Mouse (Mus musculus): ENCODE data around the gene Tex19.2.

Gene Tex19.2

DNA sequence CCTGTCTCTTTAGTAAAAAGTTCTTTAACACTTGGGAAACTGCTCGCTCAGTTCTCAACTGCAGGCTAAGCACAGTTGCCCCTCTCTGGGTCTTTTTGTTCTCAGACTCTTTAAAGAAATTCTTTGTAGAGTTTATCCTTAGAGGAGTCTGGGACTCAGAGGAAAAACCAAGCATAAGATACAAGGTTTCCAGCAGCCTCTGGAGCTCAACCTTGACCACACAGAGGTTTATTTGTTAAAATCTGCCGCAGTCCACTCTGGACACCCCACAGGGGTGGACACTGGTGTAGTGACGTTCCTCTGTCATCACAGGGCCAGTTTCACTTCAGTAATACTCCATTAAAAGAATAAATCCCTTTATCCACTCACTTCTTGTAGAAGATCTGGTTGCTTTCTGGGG, at the start of gene Tex19.2:
Gene Tex19.2 (minus strand): TSS at position 101 of the 400 bp plus-strand sequence.
- DNase-seq (ENCODE audit: low spot score) = no peak

DNA sequence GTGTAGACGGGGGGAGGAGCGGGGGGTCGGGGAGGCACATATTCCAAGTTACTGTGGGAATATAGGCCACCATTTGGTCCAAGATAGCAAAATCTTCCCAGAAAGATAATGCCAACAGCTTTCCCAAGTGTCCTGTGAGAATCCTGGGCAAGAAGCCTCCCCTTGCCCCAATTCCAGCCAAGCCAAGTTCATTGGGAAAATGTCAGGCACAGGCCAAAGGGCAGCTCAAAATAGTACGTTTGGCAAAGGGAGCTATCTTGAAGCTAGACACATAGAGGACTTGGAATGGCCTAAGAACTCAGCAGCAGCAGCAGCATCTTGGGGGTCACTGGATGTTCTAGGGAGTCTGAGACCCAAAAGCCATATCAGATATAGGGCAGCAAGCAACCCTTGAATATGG, 45.3 kb upstream of the Tex19.2 start:
- no peak for DNase-seq (ENCODE audit: low spot score)

GRCm38 (mm10) chr11:121160636-121161346, 42.3 kb upstream of the Tex19.2 start:
- no peak for DNase-seq (ENCODE audit: low spot score)

DNA sequence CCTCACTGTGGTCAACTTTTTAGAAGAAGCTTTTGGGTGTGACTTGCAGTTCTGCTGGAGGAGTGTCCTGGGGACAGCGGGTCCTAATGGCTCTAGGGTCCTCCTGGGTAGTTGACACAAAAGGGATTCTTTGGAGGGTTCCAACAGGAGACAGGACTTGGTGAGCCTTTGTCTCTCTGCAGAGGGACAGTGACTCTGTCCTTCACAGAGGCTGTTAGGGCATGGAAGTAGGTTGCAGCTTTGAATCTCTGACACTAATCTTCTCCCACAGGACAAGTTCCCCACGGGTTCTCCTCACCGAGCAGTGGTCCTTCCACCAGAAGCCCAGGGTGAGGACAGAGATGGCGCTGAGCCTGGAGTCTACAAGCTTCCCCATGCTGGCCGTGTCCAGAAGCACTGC, 41.5 kb upstream of the Tex19.2 start, which contains the start of gene Uts2r:
Gene Uts2r (plus strand): TSS at position 301 of the 400 bp plus-strand sequence.
- DNase-seq (ENCODE audit: low spot score) = no peak

DNA sequence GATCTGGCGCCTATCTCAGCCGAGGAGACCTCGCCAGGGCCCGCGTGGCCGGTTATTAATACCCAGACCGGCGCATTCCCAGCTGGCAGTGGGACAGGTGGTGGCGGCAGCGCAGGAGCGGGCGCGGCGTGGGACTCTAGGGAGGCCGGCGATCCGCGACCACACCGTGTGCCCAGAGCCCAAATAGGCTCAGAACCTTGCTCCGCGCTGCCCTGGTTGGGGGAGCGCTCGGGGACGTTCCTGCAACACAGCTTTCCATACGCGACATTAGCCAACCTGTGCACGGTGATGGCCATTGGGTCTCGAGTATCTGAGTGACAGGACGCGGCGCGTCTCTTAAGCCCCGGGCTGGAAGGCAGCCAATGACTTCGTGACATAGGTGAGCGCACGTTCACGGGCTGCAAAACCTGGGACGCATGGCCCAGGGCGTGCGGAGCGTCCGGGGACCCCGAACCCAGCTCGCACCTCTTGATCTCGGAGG, 38.0 kb upstream of the Tex19.2 start:
- DNase-seq (ENCODE audit: low spot score) = peak; percentile 50

DNA sequence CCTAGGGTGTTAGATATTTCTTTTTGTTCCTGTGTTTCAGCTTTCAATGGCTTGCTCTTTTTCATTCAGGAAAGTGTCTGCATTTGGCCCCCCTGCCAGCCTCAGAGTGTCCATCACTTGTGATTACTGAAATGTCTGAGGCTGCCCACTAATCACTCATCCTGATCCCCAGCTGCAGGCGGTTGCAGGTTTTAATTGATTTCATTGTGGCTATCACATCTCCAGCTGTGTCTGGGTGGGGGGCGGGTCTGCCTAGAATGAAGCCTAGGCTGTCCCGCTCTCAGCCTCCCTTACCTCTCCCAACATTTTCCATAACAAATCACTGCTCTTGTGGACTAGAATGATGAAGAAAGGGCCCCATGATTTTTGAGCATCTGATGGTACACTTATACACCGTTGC, 35.7 kb upstream of the Tex19.2 start:
- DNase-seq (ENCODE audit: low spot score) = no peak

GRCm38 (mm10) chr11:121148193-121148592, 29.7 kb upstream of the Tex19.2 start:
- DNase-seq (ENCODE audit: low spot score) = no peak

GRCm38 (mm10) chr11:121145865-121146264, 27.4 kb upstream of the Tex19.2 start, which contains the start of gene Tex19.1:
Gene Tex19.1, plus strand, starts transcription at chr11:121146143.
- no peak for DNase-seq (ENCODE audit: low spot score)

DNA sequence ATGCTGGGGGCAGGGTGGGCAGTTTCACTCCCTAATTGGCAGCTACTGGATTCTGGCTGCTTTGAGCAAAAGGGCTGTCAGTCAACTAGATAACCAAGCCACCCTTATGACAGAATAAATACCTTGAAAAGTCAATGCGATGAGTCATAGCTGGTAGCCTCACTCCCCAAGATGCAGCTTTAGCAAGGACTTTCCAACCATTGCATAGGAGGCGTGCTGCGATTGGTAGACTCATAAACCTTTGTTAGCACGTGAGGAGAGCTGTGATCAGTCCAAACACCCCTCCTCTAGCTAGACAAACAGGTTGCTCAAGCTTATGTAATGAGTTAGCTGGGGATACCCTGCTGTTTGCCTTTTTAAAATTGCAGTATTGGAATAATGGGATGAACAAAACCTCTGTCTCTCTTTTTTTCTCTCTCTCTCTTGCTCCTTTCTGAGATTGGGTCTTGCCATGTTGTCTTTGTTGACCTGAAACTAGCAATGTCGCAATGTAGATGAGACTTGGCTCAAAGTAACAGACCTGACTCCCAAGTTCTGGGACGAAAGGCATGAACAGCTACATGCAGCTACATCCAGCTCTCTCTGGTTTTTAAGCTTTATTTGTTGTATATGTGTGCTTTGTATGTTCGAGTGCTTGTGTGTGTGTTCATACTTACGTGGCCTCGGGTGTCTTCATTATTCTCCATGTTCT, 25.0 kb upstream of the Tex19.2 start:
- no peak for DNase-seq (ENCODE audit: low spot score)

- DNase-seq (ENCODE audit: low spot score) = no peak
These were observed 20.3 kb upstream of the Tex19.2 start for GRCm38 (mm10) chr11:121138732-121139131.

GRCm38 (mm10) chr11:121137682-121138081, 19.2 kb upstream of the Tex19.2 start:
- no peak for DNase-seq (ENCODE audit: low spot score)

GRCm38 (mm10) chr11:121134600-121134999, 16.1 kb upstream of the Tex19.2 start:
- no peak for DNase-seq (ENCODE audit: low spot score)

DNA sequence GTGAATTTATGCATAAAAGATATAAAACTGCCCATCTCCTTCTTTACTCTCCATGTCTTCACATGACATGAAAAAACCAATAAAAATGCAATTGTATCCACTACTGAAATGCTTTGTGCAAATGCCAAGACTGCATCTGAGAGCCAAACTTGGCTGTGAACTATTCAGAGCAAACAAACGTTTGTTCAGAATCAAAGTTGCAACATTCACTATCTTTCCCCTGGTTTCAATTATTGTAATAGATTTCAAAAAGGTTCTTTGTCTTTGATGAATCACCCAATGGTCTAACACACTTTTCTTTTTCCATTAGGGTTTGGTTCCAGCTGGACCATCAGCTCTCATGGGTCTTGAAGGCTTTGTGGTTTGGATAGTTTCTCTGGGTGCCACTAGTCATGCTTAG, 11.1 kb upstream of the Tex19.2 start:
- no peak for DNase-seq (ENCODE audit: low spot score)

- DNase-seq (ENCODE audit: low spot score) = no peak
These were observed 9.0 kb upstream of the Tex19.2 start for GRCm38 (mm10) chr11:121127441-121127840.

DNA sequence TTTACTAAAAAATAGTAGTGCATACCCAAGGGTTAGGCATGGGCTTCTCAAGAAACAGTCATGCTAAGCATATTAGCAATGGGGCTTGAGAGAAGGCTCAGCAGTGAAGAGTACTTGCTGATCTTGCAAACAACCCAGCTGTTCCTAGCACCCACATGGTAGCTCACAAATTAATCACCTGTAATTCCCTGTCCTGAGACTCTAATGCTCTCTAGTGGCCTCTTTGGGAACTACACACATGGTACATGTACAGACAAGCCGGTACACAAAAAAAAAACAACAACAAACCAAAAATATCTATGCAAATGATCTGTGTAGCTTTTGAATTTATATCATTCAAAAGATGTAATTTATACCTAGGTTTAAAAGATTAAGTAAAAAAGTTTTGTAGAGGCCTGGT, 7.9 kb upstream of the Tex19.2 start:
- peak; percentile 16 for DNase-seq (ENCODE audit: low spot score)

DNA sequence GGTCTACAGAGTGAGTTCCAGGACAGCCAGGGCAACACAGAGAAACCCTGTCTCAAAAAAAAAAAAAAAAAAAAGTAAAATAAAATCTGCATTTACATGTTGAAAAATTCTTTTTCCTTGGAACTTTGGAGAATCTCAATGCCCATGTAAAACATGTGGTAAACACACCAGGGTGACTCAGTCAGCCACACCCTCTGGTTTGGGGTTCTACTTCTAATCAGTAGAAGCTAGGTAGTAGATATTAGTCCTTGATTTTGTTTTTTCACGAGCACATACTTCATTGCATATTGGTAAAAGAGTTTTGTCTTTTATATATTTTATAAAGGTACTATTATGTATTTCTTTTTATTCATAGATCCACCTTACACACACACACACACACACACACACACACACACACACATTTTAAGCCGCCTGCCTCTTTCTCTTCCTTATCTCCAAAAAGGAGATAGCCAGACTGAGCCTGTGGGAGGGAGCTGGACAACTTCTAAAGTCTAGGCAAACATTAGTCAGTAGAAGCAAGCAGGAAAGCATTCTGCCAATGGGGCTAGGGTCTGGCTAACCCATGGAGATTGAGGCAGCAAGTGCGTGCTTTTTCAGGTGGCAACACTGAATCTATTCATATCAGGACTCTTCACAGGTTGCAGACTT, 7.2 kb upstream of the Tex19.2 start:
- DNase-seq (ENCODE audit: low spot score) = no peak

- no peak for DNase-seq (ENCODE audit: low spot score)
These were observed 5.0 kb upstream of the Tex19.2 start for GRCm38 (mm10) chr11:121123438-121123837.

GRCm38 (mm10) chr11:121122024-121122670, 3.7 kb upstream of the Tex19.2 start:
- no peak for DNase-seq (ENCODE audit: low spot score)

DNA sequence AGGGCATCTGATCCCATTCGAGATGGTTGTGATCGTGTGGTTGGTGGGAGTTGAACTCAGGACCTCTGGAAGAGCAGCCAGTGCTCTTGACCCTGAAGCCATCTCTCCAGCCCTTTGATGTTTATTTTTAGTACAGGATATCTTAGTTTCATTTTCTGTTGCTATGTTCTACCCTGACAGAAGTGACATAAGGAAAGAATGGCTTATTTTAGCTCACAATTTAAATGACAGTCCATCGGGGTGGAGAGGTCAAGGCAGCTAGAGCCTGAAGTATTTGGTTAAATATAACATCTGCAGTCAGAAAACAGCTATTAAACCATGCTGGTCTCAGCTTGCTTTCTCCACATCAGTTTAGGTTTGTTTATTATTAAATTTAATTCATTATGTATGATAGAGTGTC, 2.7 kb upstream of the Tex19.2 start:
- no peak for DNase-seq (ENCODE audit: low spot score)

DNA sequence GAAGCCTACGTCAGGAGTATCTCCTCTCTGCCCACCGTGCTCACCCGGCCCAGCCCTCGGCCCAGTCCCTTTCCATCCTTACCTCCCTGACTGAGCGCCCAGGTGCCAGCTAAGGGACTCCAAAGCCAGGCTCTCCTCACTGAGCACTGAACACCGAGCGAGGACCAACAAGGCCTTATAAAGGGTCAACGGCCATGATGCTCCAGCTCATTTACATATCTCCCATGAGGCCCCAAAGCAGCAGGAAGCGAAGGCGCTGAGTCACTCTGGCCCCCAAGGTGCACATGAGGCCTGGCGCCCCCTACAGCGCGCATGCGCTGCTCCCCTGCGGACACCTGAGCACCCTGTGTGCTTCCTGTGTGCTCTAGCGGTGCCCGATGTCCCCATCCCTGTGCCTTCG, 371 bp downstream of the Tex19.2 start:
- DNase-seq (ENCODE audit: low spot score) = no peak

- no peak for DNase-seq (ENCODE audit: low spot score)
These were observed 6.2 kb downstream of the Tex19.2 start for GRCm38 (mm10) chr11:121112091-121112775.

DNA sequence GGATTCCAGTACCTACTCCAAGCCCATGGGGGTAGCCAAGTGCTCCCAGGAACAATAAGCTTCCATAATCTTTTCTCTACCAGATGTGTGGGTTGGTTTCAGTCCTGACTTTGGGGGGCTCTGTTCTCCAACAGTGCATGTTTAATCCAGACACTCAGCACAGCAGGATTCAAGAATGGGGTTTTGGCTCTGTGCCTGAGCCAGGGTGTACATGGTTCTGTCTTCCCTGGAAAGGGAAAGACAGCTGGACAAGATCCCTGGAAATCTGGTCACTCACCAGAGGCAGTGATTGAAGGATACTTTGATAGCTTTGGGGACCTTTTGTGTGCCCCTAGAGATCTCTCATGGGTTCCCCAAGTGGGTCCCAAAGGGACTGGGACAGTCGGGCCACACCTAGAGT, 6.9 kb downstream of the Tex19.2 start:
- DNase-seq (ENCODE audit: low spot score) = no peak
